Mouse (Mus musculus) forebrain, embryonic 12.5 days (tissue): ENCODE data around the gene Apol7b. TPM values are rescaled to one million over a fixed set of nuclear protein-coding genes. Genes with fewer than 3 reads are reported as not detected.

ENCODE experiments used
- ATAC-seq: fragments of 200-750 bp; cut with Nextera tagmentation; 2 replicates; pipeline ENCODE4 v1.8.0; 2017; ENCODE audit warnings: moderate TSS enrichment; ENCODE audit not compliant: low FRiP score
- H3K27ac ChIP-seq: fragments of 300-500 bp; sonication (generic); 2 replicates; pipeline ENCODE4 v1.5.1; 2016; ENCODE audit warnings: mild to moderate bottlenecking
- H3K27me3 ChIP-seq: fragments of 300-500 bp; sonication (generic); 2 replicates; pipeline ENCODE4 v1.6.1; 2016; ENCODE audit warnings: mild to moderate bottlenecking
- H3K36me3 ChIP-seq: fragments of 300-500 bp; sonication (generic); replicated peaks from 2 replicates; pipeline ENCODE4 v1.6.1; 2016; ENCODE audit warnings: mild to moderate bottlenecking
- H3K4me1 ChIP-seq: fragments of 300-500 bp; sonication (generic); 2 replicates; pipeline ENCODE4 v1.6.1; 2016
- H3K4me2 ChIP-seq: fragments of 300-500 bp; sonication (generic); 2 replicates; pipeline ENCODE4 v1.6.1; 2016; ENCODE audit warnings: mild to moderate bottlenecking, moderate library complexity
- H3K4me3 ChIP-seq: fragments of 300-500 bp; sonication (generic); replicated peaks from 2 replicates; pipeline ENCODE4 v1.5.1; 2016; ENCODE audit warnings: mild to moderate bottlenecking
- H3K9ac ChIP-seq: fragments of 300-500 bp; sonication (generic); 2 replicates; pipeline ENCODE4 v1.6.1; 2016; ENCODE audit warnings: mild to moderate bottlenecking
- H3K9me3 ChIP-seq: fragments of 300-500 bp; sonication (generic); 2 replicates; pipeline ENCODE4 v1.6.1; 2016
- WGBS: fragments of 180-500 bp; shearing (Covaris S2); methylation state at CpG from one replicate; pipeline ENCODE4 v1.1.7; 2016; 5-methylcytosine and 5-hydroxymethylcytosine counted together
- polyA plus RNA-seq: library from polyadenylated mRNA; unstranded; fragments of >200 nt; fragmentation: Nextera tagmentation; extraction: Ambion mirVana; gene quantifications from 2 replicates; pipeline ENCODE4 v1.2.1, GENCODE M21; 2016

The Apol7b gene
- polyA plus RNA-seq, 1 experiment from 2014 or later: not detected

DNA sequence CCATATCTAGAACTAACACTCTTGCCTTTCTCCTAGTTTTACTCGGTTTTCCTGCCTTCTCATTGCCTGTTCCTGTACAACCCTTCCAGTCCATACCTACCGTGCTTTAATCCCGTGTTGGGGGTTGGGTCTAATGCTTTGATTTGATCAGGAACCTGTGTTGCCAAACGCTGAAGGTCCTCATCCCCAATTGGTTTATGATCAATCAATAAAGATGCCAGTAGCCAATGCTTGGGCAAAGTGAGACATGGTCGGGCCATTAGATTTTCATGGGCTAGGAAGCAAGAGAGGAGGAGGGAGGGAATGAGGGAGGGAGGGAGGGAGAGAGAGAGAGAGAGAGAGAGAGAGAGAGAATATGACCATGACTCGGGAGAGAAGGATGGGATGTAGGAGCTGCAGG is 65.8 kb downstream of the Apol7b start:
- 79% methylated on average over 6 of the region's 6 CpGs for WGBS
- Histone ChIP-seq H3K27ac (no peak overlapping the region), H3K9me3 (no peaks in the 10 kb centered on the region), H3K9ac (no peak overlapping the region), H3K27me3 (no peaks in the 10 kb centered on the region), H3K4me1 (no peaks in the 10 kb centered on the region), H3K36me3 (no peaks in the 10 kb centered on the region), H3K4me3 (no peak overlapping the region), H3K4me2 (no peak overlapping the region)
- ATAC-seq: no peak

DNA sequence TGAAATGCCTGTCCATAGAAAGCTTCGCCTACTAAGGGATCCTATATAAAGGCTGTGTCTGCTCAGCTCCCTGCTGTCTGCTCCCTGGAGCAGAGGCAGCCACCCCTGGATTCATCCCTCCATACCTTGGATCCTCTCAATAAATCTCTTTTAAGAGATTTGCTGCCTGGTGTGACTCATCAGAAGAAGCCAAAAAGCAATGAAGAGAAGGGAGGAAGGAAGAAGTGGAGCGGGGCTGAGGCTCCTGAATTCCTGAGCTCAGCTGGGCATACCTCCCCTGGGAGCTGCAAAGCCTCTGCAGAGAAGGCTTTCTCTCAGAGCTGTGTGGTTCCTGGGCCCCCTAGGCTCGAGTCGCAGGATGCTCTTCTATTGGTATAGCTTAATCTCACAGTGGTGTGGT is 67.4 kb downstream of the Apol7b start:
- no peak overlapping the region for H3K4me2 ChIP-seq
- no peaks in the 10 kb centered on the region for H3K36me3 ChIP-seq
- no peaks in the 10 kb centered on the region for H3K27me3 ChIP-seq
- no peak overlapping the region for H3K27ac ChIP-seq
- 45% methylated on average over 4 of the region's 4 CpGs for WGBS
- no peaks in the 10 kb centered on the region for H3K9me3 ChIP-seq
- H3K4me1 ChIP-seq: no peaks in the 10 kb centered on the region
- ATAC-seq: no peak
- H3K9ac ChIP-seq: no peak overlapping the region
- H3K4me3 ChIP-seq: no peak overlapping the region

DNA sequence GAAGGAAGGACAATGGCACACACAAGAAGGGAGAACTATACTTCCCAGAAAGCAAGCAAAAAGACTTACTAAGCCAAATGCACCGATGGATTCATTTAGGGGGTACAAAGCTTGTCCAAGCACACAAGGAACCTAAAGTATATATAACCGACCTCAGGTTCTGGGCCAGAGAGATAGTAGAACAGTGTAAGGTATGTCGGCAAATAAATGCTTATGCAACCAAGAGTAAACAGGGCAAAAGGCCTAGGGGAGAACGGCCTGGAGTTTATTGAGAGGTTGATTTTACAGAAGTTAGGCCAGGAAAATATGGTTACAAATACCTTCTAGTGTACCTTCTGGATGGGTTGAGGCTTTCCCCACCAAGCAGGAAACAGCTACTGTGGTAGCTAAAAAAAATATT is 69.9 kb downstream of the Apol7b start:
- ATAC-seq: no peak
- Histone ChIP-seq H3K36me3 (no peaks in the 10 kb centered on the region), H3K4me2 (no peak overlapping the region), H3K27ac (no peak overlapping the region), H3K4me1 (no peaks in the 10 kb centered on the region), H3K27me3 (no peaks in the 10 kb centered on the region), H3K9ac (no peak overlapping the region), H3K9me3 (no peaks in the 10 kb centered on the region), H3K4me3 (no peak overlapping the region)
- WGBS: 95% methylated on average over 4 of the region's 4 CpGs

DNA sequence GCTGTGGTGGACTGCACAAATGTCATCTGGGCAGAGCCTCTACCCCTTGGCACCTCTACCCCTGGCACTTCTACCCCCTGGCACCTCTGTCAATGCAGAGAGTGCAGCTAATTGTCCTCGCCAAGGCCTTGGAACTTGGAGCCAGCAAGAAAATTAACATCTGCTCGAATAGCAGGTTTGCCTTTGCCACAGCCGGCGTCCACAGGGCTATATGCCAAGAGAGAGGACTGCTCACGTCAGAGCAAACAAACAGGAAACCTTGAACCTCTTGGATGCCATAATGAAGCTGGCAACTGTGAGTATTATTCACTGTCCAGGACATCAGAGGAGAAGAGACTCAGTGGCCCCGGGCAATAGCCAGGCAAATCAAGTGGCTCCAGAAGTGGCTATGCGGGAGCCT is 70.4 kb downstream of the Apol7b start:
- Histone ChIP-seq H3K27ac (no peak overlapping the region), H3K9me3 (no peaks in the 10 kb centered on the region), H3K27me3 (no peaks in the 10 kb centered on the region), H3K4me1 (no peaks in the 10 kb centered on the region), H3K36me3 (no peaks in the 10 kb centered on the region), H3K9ac (no peak overlapping the region), H3K4me2 (no peak overlapping the region), H3K4me3 (no peak overlapping the region)
- no peak for ATAC-seq
- WGBS: 91% methylated on average over 7 of the region's 7 CpGs

Other genes starting within 250 kb of the Apol7b start
- 119 and 123 TPM in 2 replicates for gene Rbfox2, start 140.5 kb downstream of the Apol7b start, polyA plus RNA-seq
- not detected in 2 replicates for gene Apol7a, start 48.4 kb downstream of the Apol7b start, polyA plus RNA-seq
- not detected in 2 replicates for gene Apol9a, start 36.4 kb downstream of the Apol7b start, polyA plus RNA-seq
- gene Apol10a, start 29.6 kb upstream of the Apol7b start, polyA plus RNA-seq: not detected in 2 replicates
- not detected in 2 replicates for gene Apol11a, start 60.8 kb upstream of the Apol7b start, polyA plus RNA-seq
- gene Apol7c, start 85.8 kb upstream of the Apol7b start, polyA plus RNA-seq: not detected in 2 replicates
- gene 1700025B11Rik, start 114.4 kb upstream of the Apol7b start, polyA plus RNA-seq: not detected in 2 replicates
- gene Apol10b, start 148.6 kb upstream of the Apol7b start, polyA plus RNA-seq: not detected in 2 replicates
- not detected in 2 replicates for gene Gm36245, start 151.8 kb upstream of the Apol7b start, polyA plus RNA-seq
- gene Apol11b, start 195.8 kb upstream of the Apol7b start, polyA plus RNA-seq: not detected in 2 replicates